Mouse (Mus musculus): ENCODE data around the gene Capn15.

Capn15 gene

DNA sequence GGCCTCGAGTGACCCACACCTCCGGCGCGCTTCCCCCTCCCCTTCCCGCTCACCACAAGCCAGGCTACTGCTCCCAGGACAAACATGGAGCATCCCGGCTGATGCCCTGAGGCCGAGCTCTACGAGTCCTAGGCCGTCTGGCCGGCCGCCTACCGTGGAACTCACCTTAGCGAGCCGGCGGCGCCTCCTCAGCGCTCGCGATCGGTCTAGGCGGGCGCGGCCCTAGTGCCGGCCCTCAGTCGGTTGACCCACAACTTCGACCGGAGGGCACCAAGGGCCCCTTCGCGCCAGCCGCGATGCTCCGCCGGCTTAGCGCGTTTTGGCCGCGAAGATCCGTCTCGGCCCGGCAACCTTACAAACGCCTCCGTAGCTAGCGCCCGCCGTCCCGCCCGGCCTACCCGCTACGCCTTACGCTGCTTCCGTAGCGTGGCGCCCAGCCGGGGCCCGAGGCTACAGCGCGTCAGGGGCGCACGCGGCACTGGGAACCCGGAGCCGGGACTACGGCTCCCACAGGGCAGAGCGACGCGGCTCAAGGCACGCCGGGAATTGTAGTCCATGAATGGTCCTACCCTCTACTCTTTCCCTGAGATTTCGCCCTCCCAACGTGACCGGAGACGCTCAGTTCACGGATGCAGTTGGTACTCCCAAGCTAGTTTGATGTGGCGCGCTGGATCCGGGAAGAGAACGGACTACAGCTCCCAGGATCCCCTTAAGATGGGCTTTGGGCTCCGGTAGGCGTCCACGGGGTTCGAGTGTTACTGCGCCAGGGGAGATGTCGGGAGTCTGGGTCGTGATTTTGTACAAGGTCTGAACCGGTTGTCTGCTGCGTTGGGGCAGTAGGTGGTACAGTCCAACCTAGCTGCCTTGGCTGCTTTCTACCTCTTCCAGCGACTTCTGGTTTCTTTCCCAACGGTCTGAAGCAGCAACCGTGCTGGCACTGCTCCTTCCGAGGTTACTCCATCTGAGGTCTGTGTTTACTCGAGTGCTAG, at the start of gene Capn15:
Gene Capn15, minus strand, starts transcription at position 491 of the 989 bp plus-strand sequence.
- DNase-seq, result peak; percentile 98

DNA sequence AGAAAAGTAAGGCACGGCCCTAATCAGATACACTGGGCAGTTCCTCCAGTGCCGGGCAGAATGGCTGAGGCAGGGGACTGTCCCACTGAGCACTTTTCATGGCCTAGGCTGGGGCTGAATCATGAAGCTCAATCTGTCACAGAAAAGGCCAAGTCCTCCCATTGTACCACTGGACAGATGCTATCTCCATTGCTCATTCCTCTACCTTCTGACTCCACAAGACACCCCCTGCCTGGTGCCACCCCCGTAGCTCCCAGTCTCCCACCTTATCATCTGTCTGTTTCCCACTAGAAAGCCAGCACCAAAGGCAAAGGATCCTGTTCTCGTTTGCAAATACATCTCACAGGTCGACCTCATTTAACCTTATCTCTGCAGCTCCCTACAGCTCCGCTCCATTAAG, 46.4 kb upstream of the Capn15 start:
- DNase-seq, result no peak

DNA sequence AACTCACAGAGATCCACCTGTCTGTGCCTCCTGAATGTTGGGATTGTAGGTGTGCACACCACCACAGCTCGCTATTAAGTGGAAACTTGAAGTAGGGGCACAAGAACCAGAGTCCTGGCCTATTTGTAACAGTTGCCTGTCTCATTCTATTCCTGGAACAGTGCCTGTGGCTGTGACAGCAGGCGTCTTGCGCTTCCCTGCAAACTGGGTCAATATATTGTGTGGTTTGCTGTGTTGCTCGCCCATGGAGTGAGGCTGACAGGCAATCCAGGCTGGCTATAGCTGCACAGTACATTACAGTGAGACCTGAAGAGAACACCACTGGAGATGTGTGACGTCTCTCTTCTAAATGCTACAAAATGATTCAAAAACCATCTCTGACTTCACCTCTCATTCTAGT, 46.0 kb upstream of the Capn15 start:
- peak; percentile 57 for DNase-seq

DNA sequence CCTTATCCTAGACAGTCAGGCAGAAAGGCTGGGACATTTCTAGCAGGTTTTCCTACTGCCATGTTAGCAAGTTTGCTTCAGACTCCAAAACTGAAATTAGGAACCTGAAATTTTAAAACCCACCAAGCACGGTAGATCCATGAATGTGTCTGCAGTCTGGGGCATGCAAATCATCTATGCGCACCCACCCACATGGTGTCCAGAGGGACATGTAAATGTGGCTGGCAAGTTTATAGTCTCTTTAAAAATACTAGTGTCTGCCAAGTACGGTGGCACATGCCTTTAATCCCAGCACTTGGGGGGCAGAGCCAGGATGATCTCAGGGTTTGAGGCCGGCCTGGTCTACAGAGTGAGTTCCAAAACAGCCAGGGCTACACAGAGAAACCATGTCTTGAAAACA, 42.7 kb upstream of the Capn15 start:
- no peak for DNase-seq

DNA sequence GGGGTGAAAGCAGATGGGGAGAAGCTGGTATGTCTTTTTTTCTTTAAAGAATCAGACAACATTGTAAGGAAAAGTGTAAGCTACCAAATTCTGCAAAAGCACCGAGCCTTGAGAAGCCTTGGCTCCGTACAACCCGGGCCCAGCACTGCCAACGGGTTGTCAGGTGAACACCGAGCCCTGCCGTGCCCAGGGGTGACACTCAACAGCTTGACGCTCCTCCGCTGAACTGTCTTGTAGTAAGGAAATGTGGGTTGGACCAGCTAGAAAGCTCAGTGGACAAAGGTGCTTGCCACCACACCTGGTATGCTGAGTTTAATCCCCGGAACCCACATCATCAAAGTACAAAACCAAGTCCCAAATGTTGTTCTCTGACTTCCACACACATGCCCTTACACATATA, 39.1 kb upstream of the Capn15 start:
- no peak for DNase-seq

DNA sequence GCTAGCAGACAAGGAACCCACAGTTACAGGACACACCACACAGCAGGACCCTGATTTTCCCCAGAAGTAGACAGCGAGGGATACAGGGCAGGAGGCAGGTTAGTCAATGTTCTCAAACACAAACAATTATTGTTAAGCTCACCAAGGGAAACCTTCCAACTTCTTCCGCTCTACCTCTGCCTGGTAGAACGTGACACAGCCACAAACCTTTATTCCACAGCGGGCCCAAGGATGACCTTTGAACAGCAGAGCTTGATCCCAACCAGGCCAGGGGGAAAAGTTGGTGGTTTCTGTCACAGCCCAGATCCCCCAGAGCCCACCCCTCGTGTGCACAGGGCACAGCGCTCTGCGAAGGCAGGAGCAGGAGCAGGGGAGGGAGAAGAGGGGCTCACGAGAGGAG, 38.4 kb upstream of the Capn15 start:
- DNase-seq, result no peak

DNA sequence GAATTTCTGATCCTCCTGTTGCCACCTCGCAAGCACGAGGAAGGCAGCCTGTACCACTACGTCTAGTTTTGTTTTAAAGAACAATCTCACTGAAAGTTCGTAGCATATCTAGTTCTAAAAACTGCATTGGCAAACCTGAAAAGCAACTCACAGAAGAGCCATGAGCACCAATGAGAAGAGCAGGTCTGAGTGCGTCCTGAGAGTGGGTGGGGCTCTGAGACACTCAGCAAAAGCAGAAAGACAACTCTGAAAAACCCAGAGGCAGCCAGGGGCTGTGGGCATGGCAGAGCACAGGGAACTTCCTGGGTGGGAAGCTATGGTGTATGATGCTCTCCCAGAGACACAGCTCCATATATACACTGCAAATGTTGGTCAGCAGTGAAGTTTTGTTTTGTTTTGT, 37.6 kb upstream of the Capn15 start:
- no peak for DNase-seq

DNA sequence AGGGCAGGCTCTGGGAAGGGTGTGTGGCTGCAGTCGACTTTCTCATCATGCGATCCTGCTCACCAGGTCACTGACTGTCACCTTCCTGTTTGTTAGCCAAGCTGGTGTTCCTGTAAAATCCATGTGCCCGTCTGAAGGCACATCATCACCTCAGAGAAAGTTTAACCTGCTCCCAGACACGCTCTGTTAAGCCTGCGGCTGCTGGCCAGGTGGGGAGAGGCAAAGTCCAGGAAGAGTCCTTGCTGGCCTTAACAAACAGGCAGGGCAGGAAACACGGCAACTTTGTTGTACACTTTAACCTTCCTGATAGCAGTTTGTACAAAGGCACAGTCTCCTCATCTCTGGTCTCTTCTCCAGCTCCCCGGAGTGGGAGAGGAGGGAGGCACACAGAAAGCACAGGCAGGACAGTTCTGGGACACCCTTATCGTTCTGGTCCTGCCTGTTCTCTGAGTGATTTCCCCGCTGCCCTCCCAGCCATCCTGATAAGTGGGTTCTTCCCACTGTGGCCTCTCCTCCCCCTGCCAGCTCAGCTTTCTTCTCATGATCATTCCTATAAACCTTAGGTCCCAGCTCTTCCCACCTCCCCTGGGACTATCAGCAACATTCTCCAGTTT, 36.2 kb upstream of the Capn15 start:
- no peak for DNase-seq

DNA sequence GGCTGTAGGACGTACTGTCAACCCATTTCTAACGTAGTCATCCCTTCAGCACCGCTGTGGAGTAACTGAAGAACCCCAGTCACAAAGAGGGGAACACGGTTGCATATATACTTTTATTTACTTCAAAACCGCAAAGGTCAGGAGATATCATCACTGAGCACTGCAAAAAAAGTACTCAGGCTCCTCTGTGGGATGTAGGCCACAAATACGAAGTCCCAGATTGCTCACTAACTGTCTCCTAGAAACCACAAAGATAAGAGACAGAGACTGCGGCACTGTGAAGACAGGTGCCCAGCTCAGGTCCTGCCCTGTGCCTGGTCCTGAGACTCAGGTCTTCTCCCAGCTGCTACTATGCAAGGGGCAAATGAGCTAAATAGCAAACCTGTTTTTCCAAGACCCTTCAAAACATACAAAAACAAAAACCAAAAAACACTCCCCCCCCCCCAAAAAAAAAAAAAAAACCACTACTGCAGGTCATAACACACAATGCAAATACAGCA, 35.3 kb upstream of the Capn15 start:
- no peak for DNase-seq

DNA sequence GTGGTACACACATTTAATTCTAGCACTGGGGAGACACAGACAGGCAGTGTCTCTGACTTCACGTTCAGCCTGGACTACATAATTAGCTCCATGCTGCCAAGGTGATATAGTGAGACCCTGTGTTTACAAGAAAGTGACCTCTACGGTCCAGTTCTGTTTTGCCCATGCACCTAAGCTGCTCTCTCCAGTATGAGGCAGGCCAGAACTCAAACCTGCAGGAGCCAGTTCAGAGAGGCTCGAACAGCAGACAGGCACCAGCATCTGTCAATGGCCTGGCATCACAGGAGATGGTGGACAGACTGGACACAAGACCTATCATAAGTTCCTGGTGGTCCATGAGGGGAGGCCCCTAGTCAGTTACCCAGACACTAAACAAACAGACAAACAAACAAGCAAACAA, 32.8 kb upstream of the Capn15 start:
- no peak for DNase-seq

DNA sequence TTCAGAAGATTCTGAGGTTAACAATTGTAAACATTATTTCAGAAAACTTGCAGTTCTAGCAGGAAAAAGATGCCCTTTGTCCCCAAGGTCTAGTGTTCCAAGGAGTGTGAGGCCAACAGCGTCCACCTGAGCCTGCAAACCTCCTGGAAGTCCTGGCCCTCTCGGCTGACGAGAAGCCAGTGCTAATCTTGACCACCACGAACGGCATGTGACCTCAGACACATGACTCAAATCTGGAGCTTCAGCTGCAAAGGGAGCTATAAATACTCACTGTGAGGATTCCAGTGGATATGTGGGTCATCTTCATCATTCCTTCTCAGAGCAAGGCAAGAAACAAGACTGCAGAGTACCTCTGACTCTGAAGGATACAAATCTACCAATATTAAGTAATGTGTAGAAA, 32.4 kb upstream of the Capn15 start:
- no peak for DNase-seq

DNA sequence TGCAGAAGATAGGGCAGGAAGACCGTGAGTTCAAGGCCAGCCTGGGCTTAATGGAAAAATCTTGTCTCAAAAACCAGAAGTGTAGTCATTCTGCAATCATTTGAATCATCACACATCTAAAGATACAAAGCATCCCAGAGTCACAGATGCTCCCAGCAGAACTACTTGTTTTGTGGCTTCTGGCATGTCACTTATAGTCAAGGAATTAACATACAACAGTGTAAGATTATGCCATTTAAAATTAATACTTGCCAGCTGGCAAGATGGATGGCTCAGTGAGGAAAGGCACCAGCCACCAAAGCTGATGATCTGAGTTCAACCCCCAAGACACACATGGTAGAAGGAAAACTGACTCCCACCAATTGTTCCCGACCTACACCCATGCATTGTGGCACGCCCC, 31.4 kb upstream of the Capn15 start:
- no peak for DNase-seq

DNA sequence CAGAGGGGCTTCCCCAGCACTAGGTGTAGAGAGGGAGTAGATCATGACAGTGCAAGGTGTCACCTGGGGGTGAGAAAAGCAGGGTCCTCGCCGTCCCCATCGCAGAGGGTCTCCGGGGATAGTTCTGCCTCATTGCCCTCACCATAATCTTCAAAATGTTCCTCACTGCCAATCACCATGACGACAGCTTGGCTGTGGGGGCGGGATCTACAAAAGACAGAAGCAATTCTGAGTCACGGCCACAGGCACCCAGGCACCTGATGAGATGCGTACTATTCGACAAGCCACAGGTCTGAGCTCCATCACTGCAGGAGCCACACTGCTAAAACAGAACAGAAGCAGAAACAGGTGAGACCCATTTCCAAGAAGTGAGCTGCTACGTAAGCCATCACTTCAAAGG, 28.1 kb upstream of the Capn15 start:
- DNase-seq, result peak; percentile 74

DNA sequence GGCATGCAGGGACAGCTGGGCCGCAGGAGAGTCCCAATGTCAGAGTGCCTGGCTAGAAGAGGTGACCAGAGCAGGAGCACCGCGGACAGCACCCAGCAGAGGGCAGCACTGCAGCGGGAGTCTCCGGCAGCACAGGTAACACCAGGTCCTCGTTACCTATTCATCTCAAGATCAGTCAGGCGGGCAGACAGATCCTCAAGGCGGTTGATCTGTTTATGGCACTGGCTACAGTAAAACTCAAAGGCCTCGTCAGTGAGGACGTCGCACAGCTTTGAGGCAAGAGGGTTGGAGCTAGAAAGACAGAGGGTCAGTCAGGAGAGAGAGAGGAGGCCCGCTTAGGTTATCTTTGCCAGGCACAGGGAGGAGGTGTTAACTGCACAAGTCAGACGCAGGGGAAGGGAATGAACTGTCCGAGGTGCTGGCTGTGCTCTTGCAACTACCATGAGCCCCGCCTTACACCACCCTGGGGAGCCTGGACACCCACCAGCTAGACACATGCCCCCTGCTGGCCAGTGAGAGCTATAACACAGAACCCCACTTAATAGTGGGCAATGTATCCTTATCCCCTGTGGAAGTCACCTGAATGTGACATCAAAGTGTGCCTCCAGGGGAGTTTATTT, 26.4 kb upstream of the Capn15 start:
- DNase-seq, result peak; percentile 54

DNA sequence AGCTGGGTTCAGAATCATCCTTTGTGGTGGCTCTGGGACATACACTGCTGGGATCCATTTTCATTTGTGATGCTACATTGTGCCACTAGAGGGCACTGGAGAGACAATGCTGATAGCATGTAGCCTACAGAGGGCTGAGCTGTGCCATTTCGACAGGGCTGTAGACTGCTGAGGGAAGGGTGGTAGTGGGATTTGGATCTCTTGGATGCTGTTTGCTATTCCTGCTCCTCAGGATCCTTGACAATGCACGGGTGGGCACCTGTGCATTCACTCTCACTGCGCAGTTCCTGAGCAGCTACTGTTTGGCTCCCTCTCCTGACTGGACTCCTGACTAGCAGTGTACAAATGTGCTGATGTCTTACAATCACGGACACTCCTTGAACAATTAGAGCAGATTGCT, 23.9 kb upstream of the Capn15 start:
- DNase-seq, result peak; percentile 82

DNA sequence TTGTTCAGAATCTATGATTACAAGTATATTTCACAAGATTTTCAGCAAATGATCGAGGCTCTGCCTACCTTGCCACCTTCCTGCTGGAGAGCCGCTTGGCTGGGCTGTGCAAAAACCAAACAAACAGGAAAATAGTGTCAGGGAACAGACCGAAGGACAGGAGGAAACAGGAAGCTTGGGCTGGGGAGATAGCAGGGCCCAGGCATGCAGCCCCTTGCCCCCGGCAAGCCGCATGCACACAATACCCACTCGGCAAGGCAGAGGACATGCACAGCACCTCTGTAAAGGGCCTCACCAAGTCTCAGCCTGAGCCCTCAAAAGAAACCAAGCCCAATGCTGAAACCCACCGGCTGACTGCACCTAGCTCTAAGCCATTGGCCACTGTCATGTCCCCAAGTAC, 23.2 kb upstream of the Capn15 start:
- DNase-seq, result no peak

DNA sequence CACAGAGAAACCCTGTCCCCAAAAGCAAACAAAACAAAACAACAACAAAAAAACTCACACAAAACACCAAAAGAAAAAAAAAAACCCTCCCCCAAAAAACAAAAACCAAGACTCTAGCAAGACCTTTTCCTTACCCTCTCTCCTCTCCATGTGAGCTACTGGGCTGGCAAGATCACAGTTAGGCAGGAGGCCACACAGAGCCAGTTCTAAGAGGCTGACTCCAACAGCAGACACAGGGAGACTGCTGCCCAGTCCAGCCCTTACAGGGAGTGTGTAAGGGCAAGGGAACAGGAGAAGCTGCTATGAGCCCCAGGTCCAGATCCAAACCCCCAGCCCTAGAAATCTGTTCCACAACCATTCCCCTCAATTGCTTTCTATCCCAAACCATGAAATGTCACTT, 22.7 kb upstream of the Capn15 start:
- DNase-seq, result no peak

DNA sequence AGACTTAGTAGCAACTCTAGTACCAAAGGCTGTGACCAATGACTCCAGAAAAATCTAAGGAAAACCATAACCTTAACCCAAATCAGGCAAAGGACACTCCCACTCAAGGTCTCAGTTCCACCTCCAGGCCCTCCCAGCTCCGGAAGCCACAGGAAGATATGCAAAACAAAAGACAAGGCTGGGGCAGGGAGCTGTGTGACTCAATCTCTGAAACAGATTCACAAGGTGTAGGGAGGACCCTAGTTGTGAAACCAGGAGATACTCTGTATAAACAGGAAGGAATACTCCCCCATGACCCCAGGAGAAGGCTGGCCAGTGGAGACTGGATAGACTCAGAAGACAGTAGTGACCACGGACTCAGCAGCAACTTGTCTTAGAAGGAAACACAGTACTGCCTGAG, 22.1 kb upstream of the Capn15 start:
- DNase-seq, result no peak

DNA sequence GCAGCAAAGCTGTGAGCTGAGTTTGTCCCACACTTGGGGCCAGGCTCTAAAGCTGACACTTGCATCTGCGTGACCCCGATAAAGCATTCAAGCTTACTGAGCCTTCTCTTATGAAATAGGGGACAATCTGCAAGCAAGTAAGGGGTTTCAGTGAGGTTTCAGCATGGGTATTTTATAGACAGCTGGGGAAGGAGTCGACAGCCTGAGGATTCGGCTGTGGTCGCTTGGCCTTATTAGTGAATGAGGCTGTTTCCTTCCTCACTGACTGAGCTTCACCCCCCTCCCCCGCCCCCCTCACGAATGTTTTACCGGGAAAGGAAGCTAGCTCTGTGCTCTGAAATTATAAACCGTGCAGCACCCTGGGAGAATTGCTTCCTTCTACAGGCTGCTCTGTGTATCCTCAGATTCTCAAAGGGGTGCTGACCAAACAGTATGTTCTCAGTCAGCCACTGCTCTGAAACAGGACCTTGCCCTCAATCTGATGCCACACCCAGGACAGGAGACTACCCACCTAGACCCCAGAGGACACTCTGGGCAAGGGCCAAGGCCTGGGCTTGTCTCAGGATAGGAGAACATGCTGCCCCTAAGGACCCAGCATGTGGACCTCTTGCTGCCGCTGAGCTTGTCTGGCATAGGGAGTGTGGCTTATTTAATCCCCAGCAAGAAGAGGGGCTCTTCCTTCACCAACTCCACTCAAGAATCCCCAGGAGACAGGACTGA, 20.3 kb upstream of the Capn15 start:
- DNase-seq, result no peak

DNA sequence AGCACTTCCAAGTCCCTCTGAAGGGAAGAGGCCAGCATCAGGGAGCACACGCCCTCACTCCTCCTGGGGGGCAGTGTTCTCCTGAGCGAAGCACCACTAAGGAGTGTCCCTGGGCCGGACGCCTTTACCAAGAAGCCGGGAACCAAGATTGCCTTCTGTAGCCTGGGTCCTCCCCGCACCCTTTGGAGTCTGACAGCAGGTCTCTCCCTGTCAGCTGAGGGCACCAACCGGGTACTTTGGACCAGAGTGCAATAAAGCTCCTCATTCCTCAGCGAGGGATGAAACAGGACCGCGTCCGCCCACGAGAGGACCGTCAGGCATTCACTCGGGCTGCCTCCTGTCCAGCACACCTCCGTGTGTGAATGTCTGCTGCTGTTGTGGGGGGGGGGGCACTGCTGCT, 19.1 kb upstream of the Capn15 start:
- no peak for DNase-seq

DNA sequence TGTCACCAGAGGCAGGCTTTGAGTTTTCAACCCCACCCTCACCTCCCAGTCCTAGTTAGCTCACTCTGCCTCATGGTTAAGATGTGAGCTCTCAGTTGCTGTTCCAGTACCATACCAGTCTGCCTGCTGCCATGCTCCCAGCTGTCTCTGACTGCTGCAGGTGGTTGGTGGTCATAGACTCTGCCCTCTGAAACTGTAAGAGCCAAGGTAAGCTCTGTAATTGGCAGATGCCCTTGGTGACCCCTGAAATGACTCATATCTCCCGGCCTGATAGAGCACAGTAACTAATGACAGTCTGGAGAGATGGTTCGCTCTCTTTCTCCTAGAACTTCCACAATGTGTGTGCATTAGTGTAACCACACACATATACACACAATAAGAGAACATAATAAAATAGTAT, 18.3 kb upstream of the Capn15 start:
- DNase-seq, result no peak

DNA sequence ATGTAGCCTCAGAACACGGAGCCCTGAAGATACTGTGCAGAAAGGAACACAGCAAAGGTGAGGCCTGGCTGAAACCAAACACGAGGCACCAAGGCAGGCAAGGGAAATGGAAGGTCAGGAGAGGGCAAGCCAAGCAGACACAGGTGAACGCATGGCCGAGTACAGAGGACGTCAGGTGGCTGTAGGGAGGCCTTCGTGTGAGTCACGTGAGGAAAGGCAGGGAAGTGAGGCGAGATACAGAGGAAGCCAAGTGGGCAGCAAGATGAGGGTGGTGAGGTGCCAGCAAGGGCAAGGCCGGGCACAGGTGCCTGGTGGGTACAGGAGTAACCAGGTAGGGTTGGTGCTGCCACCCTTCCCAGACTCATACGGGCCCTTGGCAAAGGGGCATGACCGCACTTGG, 12.8 kb upstream of the Capn15 start:
- no peak for DNase-seq

DNA sequence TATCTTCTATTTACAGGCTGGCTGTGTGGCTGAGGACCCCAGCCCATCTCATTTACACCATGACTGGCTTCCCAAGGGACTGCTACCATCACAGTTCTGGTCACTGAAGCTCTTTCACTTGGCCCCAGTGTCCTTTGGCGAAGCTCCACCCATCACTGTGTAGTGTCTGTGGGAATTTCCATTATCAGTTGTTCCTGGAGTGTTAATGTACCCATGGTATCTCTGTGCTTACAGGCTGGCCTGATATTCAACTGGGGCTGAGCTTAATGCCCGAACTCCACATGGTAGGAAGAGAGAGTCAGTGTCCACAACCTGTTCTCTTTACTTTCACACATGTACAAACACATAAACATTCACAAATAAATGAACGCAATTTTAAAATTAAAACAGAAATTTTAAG, 7.9 kb upstream of the Capn15 start:
- DNase-seq, result no peak
